Comparison of ENCODE assay signal across 9 mouse cellular contexts in genomic region chr1:188154466-188155110, GRCm38 (mm10).
DNase-seq lines count a peak whose midpoint lies in the region; ATAC-seq and TF ChIP-seq lines count a peak whose summit lies in the region.
"Had no signal": no experiment of that assay in that cellular context is flagged by ENCODE, and none has a peak within 500 bp of the region (broad histone marks: within the 10 kb centered on the region; RNA-seq: fewer than 3 reads in every experiment).

No protein-coding gene starts in this region.

- no peak for TF ChIP-seq POLR2A in kidney, adult 2 months (IDR thresholded peaks at IDR 0.05; ENCODE audit: low read depth, low read length)

- H3K4me3 ChIP-seq in intestine, embryonic 14.5 days (ENCODE audit: low read depth, low read length), result no peak overlapping the region
- H3K4me3 ChIP-seq in neural tube, embryonic 12.5 days, result no peak overlapping the region
- H3K4me3 ChIP-seq in kidney, adult 2 months (ENCODE audit: insufficient read depth, low read depth, low read length), result no peak overlapping the region

- H3K27me3 ChIP-seq in intestine, embryonic 14.5 days (replicated peaks; ENCODE audit: control insufficient read depth, insufficient read depth, low read length), result no peaks in the 10 kb centered on the region
- H3K27me3 ChIP-seq in neural tube, embryonic 12.5 days (replicated peaks), result no peaks in the 10 kb centered on the region
- H3K27me3 ChIP-seq in kidney, adult 2 months (replicated peaks; ENCODE audit: control insufficient read depth, insufficient read depth, low read length), result no peaks in the 10 kb centered on the region

- H3K36me3 ChIP-seq in intestine, embryonic 14.5 days (ENCODE audit: control insufficient read depth, insufficient read depth, low read length), result no peaks in the 10 kb centered on the region
- no peaks in the 10 kb centered on the region for H3K36me3 ChIP-seq in neural tube, embryonic 12.5 days
- no peaks in the 10 kb centered on the region for H3K36me3 ChIP-seq in kidney, adult 2 months (ENCODE audit: control insufficient read depth, insufficient read depth, low read length)

- no peak overlapping the region for H3K27ac ChIP-seq in intestine, embryonic 14.5 days (ENCODE audit: low read depth)
- H3K27ac ChIP-seq in neural tube, embryonic 12.5 days, result no peak overlapping the region
- H3K27ac ChIP-seq in kidney, adult 2 months (ENCODE audit: insufficient read depth, low read depth, low read length), result no peak overlapping the region
- H3K27ac ChIP-seq: kidney, postnatal 0 days had no signal

- no peaks in the 10 kb centered on the region for H3K4me1 ChIP-seq in intestine, embryonic 14.5 days (replicated peaks; ENCODE audit: control insufficient read depth, insufficient read depth, low read length)
- H3K4me1 ChIP-seq in neural tube, embryonic 12.5 days, result 0 out of 2 replicates have a peak, but pooled peaks cover 10% of the 10 kb centered on the region
- no peaks in the 10 kb centered on the region for H3K4me1 ChIP-seq in kidney, adult 2 months (ENCODE audit: control insufficient read depth, insufficient read depth, low read length)

- no peaks in the 10 kb centered on the region for H3K9me3 ChIP-seq in intestine, embryonic 14.5 days (ENCODE audit: control insufficient read depth, low read length)
- H3K9me3 ChIP-seq in neural tube, embryonic 12.5 days, result no peaks in the 10 kb centered on the region

- no peak for ATAC-seq in intestine, embryonic 14.5 days (replicated peaks; ENCODE audit: low FRiP score, low TSS enrichment, low read depth)
- no peak for ATAC-seq in neural tube, embryonic 12.5 days (ENCODE audit: low FRiP score, low read depth)

- no peak overlapping the region for H3K9ac ChIP-seq in intestine, embryonic 14.5 days (ENCODE audit: low read length)
- H3K9ac ChIP-seq in neural tube, embryonic 12.5 days, result no peak overlapping the region

- TF ChIP-seq CTCF in kidney, adult 2 months (conservative IDR thresholded peaks at IDR 0.05; ENCODE audit: insufficient read depth, insufficient read length, low read depth, low read length), result no peak

- H3K4me2 ChIP-seq in intestine, embryonic 14.5 days (ENCODE audit: low read length), result no peak overlapping the region
- peak overlapping the region; percentile 34 for H3K4me2 ChIP-seq in neural tube, embryonic 12.5 days (replicated peaks)

- 68% methylated on average over 14 of the region's 14 CpGs for WGBS in intestine, embryonic 14.5 days
- WGBS in neural tube, embryonic 12.5 days, result 23% methylated on average over 14 of the region's 14 CpGs
- 76% methylated on average over 14 of the region's 14 CpGs for WGBS in kidney, adult 2 months

- peak; percentile 8 to 13 for DNase-seq in layer of hippocampus, postnatal 10 days (ENCODE audit: low spot score in 2 of 2)
- no peak for DNase-seq in layer of hippocampus, adult 9-10 months (ENCODE audit: low spot score)
- peak; percentile 42 for DNase-seq in embryo, embryonic 11 days
- DNase-seq in intestine, embryonic 14.5 days (ENCODE audit: low spot score), result peak; percentile 46
- DNase-seq in kidney, adult 2 months, result no peak
- DNase-seq in urinary bladder, adult 2 months (ENCODE audit: low spot score), result no peak
- no peak for DNase-seq in testis, postnatal 10 days (ENCODE audit: low spot score)

Comparison
In these comparisons a context has a peak if more than half of its experiments do, and no peak if none do; other contexts are left out.
1. DNase-seq: peak in layer of hippocampus, postnatal 10 days (2 of 2), embryo, embryonic 11 days (single experiment) and intestine, embryonic 14.5 days (single experiment); none in layer of hippocampus, adult 9-10 months (single experiment), kidney, adult 2 months (single experiment), urinary bladder, adult 2 months (single experiment) and testis, postnatal 10 days (single experiment).